Mouse (Mus musculus) CD4-positive, CD25-positive, alpha-beta regulatory T cell, adult 4 months (primary cell): ENCODE results near the gene Sh2d5. TPM values are rescaled to one million over a fixed set of nuclear protein-coding genes. Genes with fewer than 3 reads are reported as not detected.

Experiments used
- ATAC-seq: one replicate; pipeline ENCODE4 v1.8.0; 2017
- polyA plus RNA-seq, 2 experiments: library from polyadenylated mRNA; unstranded; fragments of 100-300 nt; shearing (Covaris generic); gene quantifications; one replicate each; pipeline ENCODE4 v1.2.1; 2017

The Sh2d5 gene
- polyA plus RNA-seq, 2 experiments from 2014 or later, result 0.54 TPM; not detected in 1

GRCm38 (mm10) chr4:138261843-138262681, 11.9 kb downstream of the Sh2d5 start:
- peak; percentile 85 for ATAC-seq

GRCm38 (mm10) chr4:138267869-138268268, 17.7 kb downstream of the Sh2d5 start:
- ATAC-seq, result no peak

- no peak for ATAC-seq
Measured at GRCm38 (mm10) chr4:138272011-138272997, 22.1 kb downstream of the Sh2d5 start.

GRCm38 (mm10) chr4:138278346-138278745, 28.1 kb downstream of the Sh2d5 start:
- no peak for ATAC-seq

- ATAC-seq, result peak; percentile 97
Measured at GRCm38 (mm10) chr4:138282834-138283233, 32.6 kb downstream of the Sh2d5 start.

GRCm38 (mm10) chr4:138286411-138286810, 36.2 kb downstream of the Sh2d5 start:
- ATAC-seq, result no peak

- ATAC-seq, result no peak
Measured at GRCm38 (mm10) chr4:138288691-138289090, 38.5 kb downstream of the Sh2d5 start.

- no peak for ATAC-seq
Measured at GRCm38 (mm10) chr4:138292028-138292427, 41.8 kb downstream of the Sh2d5 start.

- no peak for ATAC-seq
Measured at GRCm38 (mm10) chr4:138293261-138293948, 43.2 kb downstream of the Sh2d5 start.

- no peak for ATAC-seq
Measured at GRCm38 (mm10) chr4:138293949-138294550, 43.8 kb downstream of the Sh2d5 start.

- no peak for ATAC-seq
Measured at GRCm38 (mm10) chr4:138301271-138301780, 51.1 kb downstream of the Sh2d5 start.

- ATAC-seq, result no peak
Measured at GRCm38 (mm10) chr4:138303011-138303410, 52.8 kb downstream of the Sh2d5 start.

- no peak for ATAC-seq
Measured at GRCm38 (mm10) chr4:138303742-138304141, 53.5 kb downstream of the Sh2d5 start.

- ATAC-seq, result peak; percentile 99
Measured at GRCm38 (mm10) chr4:138304340-138305104, 54.3 kb downstream of the Sh2d5 start, which contains the start of gene Ddost. Gene Ddost, plus strand, starts transcription at chr4:138304730.

- no peak for ATAC-seq
Measured at GRCm38 (mm10) chr4:138307025-138307424, 56.8 kb downstream of the Sh2d5 start.

- ATAC-seq, result no peak
Measured at GRCm38 (mm10) chr4:138307739-138308138, 57.5 kb downstream of the Sh2d5 start.

- ATAC-seq, result no peak
Measured at GRCm38 (mm10) chr4:138310311-138310910, 60.2 kb downstream of the Sh2d5 start.
